Mouse (Mus musculus) cortical plate, adult 2 months (tissue): ENCODE measurements around the gene Elp4.

ENCODE experiments used
- CTCF ChIP-seq: fragments of 200-500 bp; IDR thresholded peaks from 2 replicates; pipeline ENCODE4 v1.5.1; 2011; ENCODE audit warnings: mild to moderate bottlenecking, control low read depth, low read length; ENCODE audit not compliant: insufficient read depth; ENCODE audit errors: extremely low read depth
- POLR2A ChIP-seq: fragments of 200-500 bp; IDR thresholded peaks from 2 replicates; pipeline ENCODE4 v1.6.1; 2011; ENCODE audit warnings: mild to moderate bottlenecking, low read length, control low read depth; ENCODE audit not compliant: insufficient read depth; ENCODE audit errors: extremely low read depth

DNA sequence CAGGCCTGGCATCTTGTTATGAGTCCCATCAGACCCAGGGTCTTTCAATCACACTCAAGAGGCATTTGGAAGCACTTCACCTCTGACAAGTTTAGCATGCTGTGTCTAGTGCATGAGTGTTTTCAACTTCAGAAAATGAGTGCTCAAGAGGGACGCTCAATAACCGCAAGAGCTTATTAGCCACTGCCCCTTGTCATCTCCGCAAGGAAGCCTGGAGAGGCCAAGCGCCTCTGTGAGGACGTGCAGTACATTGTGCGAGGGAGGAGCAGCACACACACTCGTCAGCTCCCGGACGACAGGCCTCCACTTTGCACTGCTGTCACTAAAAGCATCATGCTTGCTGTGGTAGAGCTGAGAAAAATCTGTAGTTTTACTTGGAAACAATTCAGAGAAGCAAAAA is 177.7 kb downstream of the Elp4 start:
- TF ChIP-seq CTCF (no peak), POLR2A (no peak)
